Mouse (Mus musculus) left cerebral cortex, adult 8-10 months (tissue): ENCODE data around the gene 2010111I01Rik. TPM values are rescaled to one million over a fixed set of nuclear protein-coding genes. Genes with fewer than 3 reads are reported as not detected.

Experiments used
- DNase-seq, 2 experiments: peaks; one replicate each; pipeline ENCODE4 v3.0.0; 2022; ENCODE audit warnings: low spot score in 2 of 2
- total RNA-seq, 4 experiments: library from RNA; stranded (reverse); gene quantifications; 2 replicates each; pipeline ENCODE4 v1.2.4; 2022

2010111I01Rik gene
- total RNA-seq, 4 experiments from 2014 or later = 98.0 to 105 (median 103) TPM

GRCm38 (mm10) chr13:63150470-63151020 lies 185.9 kb downstream of the 2010111I01Rik start:
- no peak for DNase-seq

GRCm38 (mm10) chr13:63151028-63151738 lies 186.5 kb downstream of the 2010111I01Rik start:
- peak in 1 of 2 experiments; percentile 4 for DNase-seq

GRCm38 (mm10) chr13:63152498-63152897 lies 187.8 kb downstream of the 2010111I01Rik start:
- peak in 1 of 2 experiments; percentile 1 for DNase-seq

- DNase-seq = peak in 1 of 2 experiments; percentile 3
These were observed 188.7 kb downstream of the 2010111I01Rik start for GRCm38 (mm10) chr13:63153397-63153796.

GRCm38 (mm10) chr13:63154851-63155571 lies 190.3 kb downstream of the 2010111I01Rik start:
- DNase-seq = peak in 1 of 2 experiments; percentile 25

GRCm38 (mm10) chr13:63156264-63156663 lies 191.6 kb downstream of the 2010111I01Rik start:
- no peak for DNase-seq

- DNase-seq = no peak
These were observed 205.8 kb downstream of the 2010111I01Rik start for GRCm38 (mm10) chr13:63170282-63171073.

GRCm38 (mm10) chr13:63171347-63172096 lies 206.8 kb downstream of the 2010111I01Rik start:
- DNase-seq = no peak

- no peak for DNase-seq
These were observed 207.4 kb downstream of the 2010111I01Rik start for GRCm38 (mm10) chr13:63172097-63172445.

- no peak for DNase-seq
These were observed 209.7 kb downstream of the 2010111I01Rik start for GRCm38 (mm10) chr13:63174252-63175020.

- no peak for DNase-seq
These were observed 211.4 kb downstream of the 2010111I01Rik start for GRCm38 (mm10) chr13:63176131-63176530.

- DNase-seq = peak in 1 of 2 experiments; percentile 64
These were observed 212.5 kb downstream of the 2010111I01Rik start for GRCm38 (mm10) chr13:63177232-63177631.

GRCm38 (mm10) chr13:63180641-63181235 lies 216.0 kb downstream of the 2010111I01Rik start:
- DNase-seq = no peak

- no peak for DNase-seq
These were observed 220.3 kb downstream of the 2010111I01Rik start for GRCm38 (mm10) chr13:63184946-63185345.

GRCm38 (mm10) chr13:63186217-63186616 lies 221.5 kb downstream of the 2010111I01Rik start:
- no peak for DNase-seq

- no peak for DNase-seq
These were observed 221.9 kb downstream of the 2010111I01Rik start for GRCm38 (mm10) chr13:63186642-63187041.

GRCm38 (mm10) chr13:63187145-63188143 lies 222.8 kb downstream of the 2010111I01Rik start:
- no peak for DNase-seq

GRCm38 (mm10) chr13:63188306-63188705 lies 223.6 kb downstream of the 2010111I01Rik start:
- DNase-seq = peak in 1 of 2 experiments; percentile 55
